21 mouse cellular contexts compared by ENCODE assay signal in the genomic region with DNA sequence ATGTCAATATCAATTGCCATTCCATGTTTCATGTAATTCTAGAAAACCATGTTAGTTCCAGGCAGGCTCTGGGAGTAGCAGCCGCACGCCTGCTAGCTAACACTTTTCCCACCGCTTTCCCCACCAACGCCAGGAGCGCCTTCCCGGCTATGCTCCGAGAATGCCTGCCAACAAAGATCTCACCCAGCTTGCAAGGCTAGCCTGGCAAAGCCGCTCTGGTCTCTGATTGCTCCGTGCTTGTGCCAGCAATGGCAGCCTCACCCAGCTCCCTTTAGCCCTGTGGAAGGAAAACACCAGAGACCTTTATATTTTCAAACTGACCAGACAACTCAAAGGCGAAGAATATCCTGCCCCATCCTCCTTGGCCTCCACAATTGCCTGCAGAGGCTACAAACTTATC. TPM values are rescaled to one million over a fixed set of nuclear protein-coding genes. Genes with fewer than 3 reads are reported as not detected.
A peak's percentile ranks its signal among the peaks of the same experiment; 100 is the strongest.
DNase-seq lines count a peak whose midpoint lies in the region; ATAC-seq lines count a peak whose summit lies in the region.
"Had no signal": no experiment of that assay in that cellular context is flagged by ENCODE, and none has a peak within 500 bp of the region (broad histone marks: within the 10 kb centered on the region; RNA-seq: fewer than 3 reads in every experiment).

No protein-coding gene starts in this region.

- no peaks in the 10 kb centered on the region for H3K9me3 ChIP-seq in forebrain, embryonic 14.5 days (replicated peaks; ENCODE audit: control insufficient read depth, low read length)
- no peaks in the 10 kb centered on the region for H3K9me3 ChIP-seq in forebrain, embryonic 11.5 days (ENCODE audit: control insufficient read depth, low read length)
- H3K9me3 ChIP-seq: embryonic facial prominence, embryonic 13.5 days; heart, embryonic 15.5 days; limb, embryonic 10.5 days; megakaryocyte, embryonic 14.5 days had no signal

- H3K27ac ChIP-seq in forebrain, embryonic 14.5 days (ENCODE audit: low read depth, low read length), result no peak overlapping the region
- no peak overlapping the region for H3K27ac ChIP-seq in forebrain, embryonic 11.5 days (ENCODE audit: low read depth, low read length)
- H3K27ac ChIP-seq: embryonic facial prominence, embryonic 13.5 days; heart, adult 2 months; heart, embryonic 15.5 days; limb, embryonic 10.5 days had no signal

- no peak overlapping the region for H3K4me2 ChIP-seq in forebrain, embryonic 14.5 days (ENCODE audit: low read length)
- H3K4me2 ChIP-seq in forebrain, embryonic 11.5 days (ENCODE audit: low read depth, low read length, severe bottlenecking), result no peak overlapping the region
- H3K4me2 ChIP-seq: embryonic facial prominence, embryonic 13.5 days; heart, embryonic 15.5 days had no signal

- H3K4me1 ChIP-seq in forebrain, embryonic 14.5 days (ENCODE audit: control insufficient read depth, insufficient read depth, low read length), result no peaks in the 10 kb centered on the region
- H3K4me1 ChIP-seq in forebrain, embryonic 11.5 days (replicated peaks; ENCODE audit: control insufficient read depth, insufficient read depth, low read length), result no peaks in the 10 kb centered on the region
- H3K4me1 ChIP-seq: embryonic facial prominence, embryonic 13.5 days; heart, embryonic 15.5 days; limb, embryonic 10.5 days; megakaryocyte, embryonic 14.5 days had no signal

- peak; percentile 33 for DNase-seq in forebrain, embryonic 14.5 days (ENCODE audit: low spot score)
- DNase-seq in forebrain, embryonic 11.5 days (ENCODE audit: low spot score), result no peak
- DNase-seq in layer of hippocampus, postnatal 10 days (ENCODE audit: low spot score in 2 of 2), result peak; percentile 14 to 36
- no peak for DNase-seq in layer of hippocampus, adult 9-11 months
- peak; percentile 71 for DNase-seq in cerebellum, adult 11 months
- peak; percentile 88 to 90 for DNase-seq in cerebellum, postnatal 10 days
- no peak for DNase-seq in thymus, postnatal 0 days (ENCODE audit: low spot score)
- DNase-seq: adrenal gland, postnatal 14 days; heart, adult 2 months; kidney, adult 11 months; liver, postnatal 0 days; lung, postnatal 10 days; thymus, adult 2 months had no signal

- H3K4me3 ChIP-seq in forebrain, embryonic 14.5 days (ENCODE audit: low read depth, low read length), result no peak overlapping the region
- H3K4me3 ChIP-seq in forebrain, embryonic 11.5 days (ENCODE audit: low read depth, low read length), result no peak overlapping the region
- H3K4me3 ChIP-seq: embryonic facial prominence, embryonic 13.5 days; heart, adult 2 months; heart, embryonic 15.5 days; limb, embryonic 10.5 days; megakaryocyte, embryonic 14.5 days had no signal

- H3K27me3 ChIP-seq in forebrain, embryonic 14.5 days (replicated peaks; ENCODE audit: control insufficient read depth, insufficient read depth, low read length), result no peaks in the 10 kb centered on the region
- no peaks in the 10 kb centered on the region for H3K27me3 ChIP-seq in forebrain, embryonic 11.5 days (ENCODE audit: control insufficient read depth, insufficient read depth, low read length)
- H3K27me3 ChIP-seq: embryonic facial prominence, embryonic 13.5 days; heart, embryonic 15.5 days; megakaryocyte, embryonic 14.5 days had no signal

- no peak for ATAC-seq in forebrain, embryonic 14.5 days
- ATAC-seq in forebrain, embryonic 11.5 days (replicated peaks; ENCODE audit: low FRiP score), result no peak
- no peak for ATAC-seq in erythroblast, adult 5-6 weeks (replicated peaks; ENCODE audit: low FRiP score, poor library complexity, severe bottlenecking)
- ATAC-seq: CD4-positive, CD25-positive, alpha-beta regulatory T cell, adult 4 months; liver, postnatal 0 days; midbrain, embryonic 16.5 days; Patski had no signal

- 85% methylated on average over 10 of the region's 10 CpGs for WGBS in forebrain, embryonic 14.5 days
- 88% methylated on average over 10 of the region's 10 CpGs for WGBS in forebrain, embryonic 11.5 days

- H3K36me3 ChIP-seq in forebrain, embryonic 14.5 days (ENCODE audit: control insufficient read depth, insufficient read depth, low read length), result no peaks in the 10 kb centered on the region
- no peaks in the 10 kb centered on the region for H3K36me3 ChIP-seq in forebrain, embryonic 11.5 days (ENCODE audit: control insufficient read depth, insufficient read depth, low read length)
- H3K36me3 ChIP-seq: embryonic facial prominence, embryonic 13.5 days; heart, embryonic 15.5 days; limb, embryonic 10.5 days had no signal

- no peak overlapping the region for H3K9ac ChIP-seq in forebrain, embryonic 14.5 days (ENCODE audit: low read length)
- H3K9ac ChIP-seq in forebrain, embryonic 11.5 days (ENCODE audit: low read length), result no peak overlapping the region
- H3K9ac ChIP-seq: embryonic facial prominence, embryonic 13.5 days; heart, embryonic 15.5 days; liver, postnatal 0 days had no signal

RNA-seq across cellular contexts. Expression of a gene that starts 8.5 kb away (rescaled TPM):
- polyA plus RNA-seq in forebrain, embryonic 14.5 days (2014; fragmentation: Nextera tagmentation; extraction: Ambion mirVana), result 0.60 and 2.3 TPM in 2 replicates
- 2.1 and 2.2 TPM in 2 replicates for polyA plus RNA-seq in forebrain, embryonic 11.5 days (2014; fragmentation: Nextera tagmentation; extraction: Ambion mirVana)
- 1 to 10 TPM; 6.8 to 9.8 TPM for total RNA-seq in layer of hippocampus, postnatal 10 days (2021)
- total RNA-seq in erythroblast, adult 5-6 weeks (2015; ENCODE audit: low replicate concordance), result 0.84 and 5.0 TPM in 2 replicates
- 0.43 and 2.6 TPM in 2 replicates for total RNA-seq in erythroblast, adult 5-6 weeks (2017; ENCODE audit: low replicate concordance)
- 3.4 and 4.0 TPM in 2 replicates for polyA plus RNA-seq in thymus, postnatal 0 days (2015; fragmentation: Nextera tagmentation; extraction: Ambion mirVana)
- polyA plus RNA-seq: limb, embryonic 10.5 days had no signal

Comparison
In these comparisons a context has a peak if more than half of its experiments do, and no peak if none do; other contexts are left out.
1. DNase-seq: peak in forebrain, embryonic 14.5 days (single experiment), layer of hippocampus, postnatal 10 days (2 of 2), cerebellum, adult 11 months (single experiment) and cerebellum, postnatal 10 days (2 of 2); none in forebrain, embryonic 11.5 days (single experiment), layer of hippocampus, adult 9-11 months (single experiment) and thymus, postnatal 0 days (single experiment).